Mouse (Mus musculus): ENCODE measurements around the gene Ing2.

DNA sequence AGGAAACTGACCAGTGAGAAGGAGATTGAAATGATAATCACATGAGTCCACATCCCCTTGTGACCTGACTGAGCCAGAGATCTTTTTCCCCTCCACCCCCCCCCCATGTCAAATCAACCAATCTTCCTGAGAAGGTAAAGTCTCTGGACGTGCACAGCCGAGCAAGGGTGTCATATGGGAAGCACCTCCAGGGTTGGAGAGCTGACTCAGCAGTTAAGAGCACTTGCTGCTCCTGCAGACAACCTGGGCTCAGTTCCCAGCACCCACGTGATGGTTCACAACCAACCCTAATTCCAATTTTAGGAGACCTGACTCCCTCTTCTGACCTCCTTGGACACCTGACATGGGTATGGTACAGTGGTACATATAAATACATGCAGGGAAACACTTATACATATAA lies 39.3 kb downstream of the Ing2 start:
- TF ChIP-seq CTCF (IDR thresholded peaks at IDR 0.05; ENCODE audit: borderline replicate concordance, control insufficient read depth, extremely low read depth, insufficient read depth, low read length, poor library complexity): no peak
- no peak for TF ChIP-seq POLR2A (IDR thresholded peaks at IDR 0.05; ENCODE audit: control insufficient read depth, extremely low read depth, insufficient read depth, low read length, poor library complexity)
